Mouse (Mus musculus): Measurements from ENCODE around the gene Vmn2r100.

Gene Vmn2r100

GRCm38 (mm10) chr17:19504432-19504831 lies at the start of gene Vmn2r100:
TSS of gene Vmn2r100 (plus strand) at chr17:19504732.
- no peak for DNase-seq

- DNase-seq, result no peak
These were observed 21.7 kb upstream of the Vmn2r100 start for GRCm38 (mm10) chr17:19482866-19483265.

- DNase-seq, result no peak
These were observed 72.4 kb downstream of the Vmn2r100 start, which contains the start of gene Vmn2r101 for GRCm38 (mm10) chr17:19576927-19577326. TSS of gene Vmn2r101 (plus strand) at chr17:19577227.
